Mouse (Mus musculus) lung, postnatal 0 days (tissue): Measurements from ENCODE around the gene Mindy1.

Experiments
- CTCF ChIP-seq: IDR thresholded peaks from 2 replicates; pipeline ENCODE4 v1.5.1; 2016; ENCODE audit warnings: antibody characterized with exemption, mild to moderate bottlenecking
- EP300 ChIP-seq: IDR thresholded peaks from 2 replicates; pipeline ENCODE4 v1.6.1; 2016; ENCODE audit warnings: antibody characterized with exemption, mild to moderate bottlenecking, control low read depth

DNA sequence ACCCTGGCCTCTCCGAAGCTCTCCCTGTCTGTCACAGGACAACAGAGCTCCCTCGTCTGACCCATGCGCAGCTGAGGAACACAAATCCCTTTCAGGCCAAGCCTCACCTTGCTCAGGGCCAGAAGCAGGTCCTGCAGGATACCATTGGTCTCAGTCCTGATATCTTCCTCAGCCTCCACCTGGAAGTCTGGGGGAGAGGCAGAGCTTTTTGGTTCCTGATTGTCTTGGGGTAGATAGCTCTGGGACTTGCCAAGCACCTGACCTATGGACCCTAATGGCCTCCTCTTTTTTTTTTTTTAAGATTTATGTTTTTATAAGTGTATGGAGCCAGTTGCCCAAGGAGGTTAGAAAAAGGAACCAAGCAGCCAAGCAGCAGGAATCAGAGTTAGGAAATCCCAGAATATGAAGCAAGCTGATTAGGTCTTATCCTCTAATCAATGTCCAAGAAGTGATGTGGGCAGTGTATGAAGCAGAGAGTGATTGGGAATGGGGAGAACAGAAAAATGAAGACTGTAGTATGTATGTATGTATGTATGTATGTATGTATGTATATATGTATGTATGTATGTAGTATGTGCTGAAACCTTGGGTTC is 20.2 kb downstream of the Mindy1 start:
- no peak for TF ChIP-seq CTCF
- no peak for TF ChIP-seq EP300
